Mouse (Mus musculus): ENCODE measurements around the gene Mst1r. TPM values are rescaled to one million over a fixed set of nuclear protein-coding genes. Genes with fewer than 3 reads are reported as not detected.

Mst1r gene
- total RNA-seq, 2 experiments from 2014 or later, result 0.54 to 0.81 TPM

DNA sequence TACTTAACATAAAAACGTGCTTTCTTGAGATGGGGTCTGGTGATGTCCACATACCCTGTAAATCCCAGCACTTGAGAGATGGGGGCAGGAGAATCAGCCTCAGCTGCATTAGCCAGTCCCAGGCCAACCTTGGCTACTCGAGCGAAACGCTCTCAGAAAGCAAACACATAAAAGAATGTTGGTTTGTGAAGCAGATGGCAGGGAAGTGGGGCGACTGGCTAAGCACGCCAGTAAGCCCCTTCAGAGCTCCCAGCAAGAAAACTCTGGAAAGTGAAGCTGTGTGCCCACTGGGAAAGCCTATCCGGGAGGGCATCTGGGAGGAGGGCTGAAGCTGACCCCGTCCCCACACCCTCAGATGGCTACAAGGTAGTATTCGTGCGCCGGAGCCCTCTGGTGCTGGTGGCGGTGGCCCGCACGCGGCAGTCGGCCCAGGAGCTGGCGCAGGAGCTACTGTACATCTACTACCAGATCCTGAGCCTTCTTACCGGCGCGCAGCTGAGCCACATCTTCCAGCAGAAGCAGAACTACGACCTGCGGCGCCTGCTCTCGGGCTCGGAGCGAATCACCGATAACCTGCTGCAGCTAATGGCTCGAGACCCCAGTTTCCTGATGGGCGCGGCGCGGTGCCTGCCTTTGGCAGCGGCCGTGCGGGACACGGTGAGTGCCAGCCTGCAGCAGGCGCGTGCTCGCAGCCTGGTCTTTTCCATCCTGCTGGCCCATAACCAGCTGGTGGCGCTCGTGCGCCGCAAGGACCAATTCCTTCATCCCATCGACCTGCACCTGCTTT, 5.6 kb upstream of the Mst1r start:
- H3K27ac ChIP-seq, result no peak overlapping the region
- no peak overlapping the region for H3K4me3 ChIP-seq
- peak; percentile 62 for DNase-seq
- TF ChIP-seq CTCF (IDR thresholded peaks at IDR 0.05), result peak; percentile 61
- intact Hi-C loops (cut with DNase I), result loop anchor here (5.0 kb wide), 3 partner anchors 46 to 151 kb away; partner anchors contain the start of gene Amigo3

GRCm38 (mm10) chr9:107901627-107901914, 5.1 kb upstream of the Mst1r start:
- no peak overlapping the region for H3K4me3 ChIP-seq
- H3K27ac ChIP-seq, result no peak overlapping the region
- intact Hi-C loops (cut with DNase I), result loop anchor here (5.0 kb wide), 3 partner anchors 46 to 151 kb away; partner anchors contain the start of gene Amigo3

DNA sequence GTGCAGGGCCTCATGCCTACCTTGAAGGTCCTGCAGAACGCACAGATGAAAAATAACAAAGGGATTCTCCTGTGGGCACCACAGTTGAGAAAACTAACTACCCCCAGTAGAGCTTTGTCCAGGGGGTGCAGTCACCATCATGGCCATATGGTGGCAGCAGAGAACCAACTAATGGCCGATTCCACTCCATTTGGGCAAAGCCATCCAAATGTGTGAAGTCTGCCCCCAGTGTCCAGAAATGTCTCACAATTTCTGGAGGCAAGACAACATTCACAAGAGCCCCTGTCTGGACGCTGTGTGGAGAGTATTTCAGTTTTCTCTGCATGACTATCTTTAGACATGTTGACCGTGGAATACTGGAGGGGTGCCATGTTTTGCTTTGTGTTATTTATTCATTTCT, 1.9 kb upstream of the Mst1r start:
- TF ChIP-seq CTCF (IDR thresholded peaks at IDR 0.05), result peak; percentile 96
- peak overlapping the region; percentile 11; the same call in 1 of the 2 replicates for H3K4me3 ChIP-seq
- DNase-seq, result peak; percentile 87
- intact Hi-C loops (cut with DNase I), result loop anchor here (1.0 to 5.0 kb wide), 5 partner anchors 43 to 164 kb away; partner anchors contain the start of gene Amigo3
- H3K27ac ChIP-seq, result peak overlapping the region; percentile 12; the same call in 1 of the 2 replicates

More at GRCm38 (mm10) chr9:107901627-107901914, 5.1 kb upstream of the Mst1r start:
- no peak for TF ChIP-seq CTCF (IDR thresholded peaks at IDR 0.05)
- DNase-seq, result no peak

GRCm38 (mm10) chr9:107906967-107907800, 511 bp downstream of the Mst1r start:
- H3K27ac ChIP-seq, result peak overlapping the region; percentile 79
- DNase-seq, result no peak
- H3K4me3 ChIP-seq, result peak overlapping the region; percentile 74
- no peak for TF ChIP-seq CTCF (IDR thresholded peaks at IDR 0.05)
- intact Hi-C loops (cut with DNase I), result no loop called here

- intact Hi-C loops (cut with DNase I), result no loop called here
- H3K27ac ChIP-seq, result peak overlapping the region; percentile 79
- no peak for DNase-seq
- no peak for TF ChIP-seq CTCF (IDR thresholded peaks at IDR 0.05)
- H3K4me3 ChIP-seq, result peak overlapping the region; percentile 74
Measured at GRCm38 (mm10) chr9:107907801-107908120, 1.1 kb downstream of the Mst1r start.

DNA sequence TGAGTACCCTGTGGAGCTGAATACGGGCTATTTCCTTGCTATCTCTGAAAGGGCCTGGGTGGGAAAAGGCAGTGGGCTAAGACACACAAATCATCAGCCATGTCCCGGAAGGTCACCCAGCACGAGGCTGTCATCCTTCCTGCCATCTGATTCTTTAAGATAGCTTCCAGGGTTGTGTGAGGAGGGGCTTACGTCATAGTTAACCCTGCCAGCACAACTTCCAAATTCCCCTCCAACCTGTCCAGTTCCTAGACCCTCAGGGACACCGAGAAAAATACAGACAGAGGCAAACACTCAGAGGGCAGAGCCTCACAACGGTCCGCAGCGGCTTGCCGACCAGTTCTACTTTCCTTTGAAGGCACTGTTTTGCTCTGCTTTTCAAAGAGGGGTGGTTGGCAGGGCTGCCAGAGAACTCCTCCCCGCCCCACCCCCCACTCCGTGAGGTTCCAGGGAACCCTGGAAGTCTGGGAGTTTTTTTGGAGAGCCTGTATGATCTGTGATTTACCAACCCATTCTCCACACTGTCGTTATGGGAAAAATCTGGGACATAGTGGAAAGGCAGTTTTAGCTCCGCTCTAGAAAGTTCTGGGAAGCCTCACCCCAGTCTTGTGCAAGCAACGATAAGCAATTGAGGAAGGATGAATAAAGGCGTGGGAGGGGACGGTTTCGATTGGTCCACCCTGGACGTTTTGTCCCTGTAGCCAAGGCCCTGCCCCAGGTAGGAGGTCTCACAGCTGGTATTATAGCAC, 1.9 kb downstream of the Mst1r start:
- intact Hi-C loops (cut with DNase I), result no loop called here
- peak overlapping the region; percentile 79 for H3K27ac ChIP-seq
- DNase-seq, result peak; percentile 54

DNA sequence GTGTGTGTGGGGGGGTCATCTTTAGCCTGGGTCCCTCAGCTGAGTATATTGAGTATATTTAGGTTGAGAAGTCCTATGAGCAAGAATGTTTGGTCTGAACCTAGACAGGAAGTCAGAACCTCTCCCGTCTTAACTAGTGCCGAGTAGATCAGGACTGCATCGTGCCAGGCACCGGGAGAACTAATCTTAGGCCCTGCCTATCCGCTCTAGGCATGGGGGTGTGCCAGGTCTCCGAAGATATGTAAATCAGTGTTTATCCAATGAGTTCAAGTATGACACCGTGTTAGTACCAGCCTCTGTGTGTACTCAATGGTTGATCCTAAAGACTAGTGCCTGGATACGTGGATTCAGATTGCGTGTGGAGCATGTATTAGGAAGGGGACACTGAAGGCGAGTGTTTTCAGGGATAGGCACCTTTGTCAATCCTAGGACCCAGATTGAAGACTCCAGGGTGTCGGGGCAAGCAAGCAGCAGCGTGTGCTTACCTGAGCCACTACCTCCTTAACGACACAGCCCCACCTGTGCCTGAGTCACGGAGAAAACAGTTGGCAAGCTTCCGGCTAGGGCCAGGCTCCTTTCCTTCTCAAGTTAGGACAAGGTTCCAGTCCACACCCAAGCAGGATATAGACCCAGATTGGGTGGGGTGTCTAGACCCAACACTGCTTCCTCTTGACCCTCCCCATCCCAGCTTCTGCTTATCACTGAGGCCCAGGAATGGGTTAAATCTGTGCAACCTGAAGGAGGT, 3.5 kb downstream of the Mst1r start:
- TF ChIP-seq CTCF (IDR thresholded peaks at IDR 0.05), result no peak
- DNase-seq, result no peak
- intact Hi-C loops (cut with DNase I), result no loop called here
- Histone ChIP-seq H3K4me3 (no peak overlapping the region), H3K27ac (no peak overlapping the region; the same call in 1 of the 2 replicates)

More for the DNA sequence above, 1.9 kb downstream of the Mst1r start:
- peak overlapping the region; percentile 74 for H3K4me3 ChIP-seq
- TF ChIP-seq CTCF (IDR thresholded peaks at IDR 0.05), result no peak

GRCm38 (mm10) chr9:107914764-107915420, 8.2 kb downstream of the Mst1r start:
- no peak for TF ChIP-seq CTCF (IDR thresholded peaks at IDR 0.05)
- no peak for DNase-seq
- Histone ChIP-seq H3K4me3 (no peak overlapping the region), H3K27ac (no peak overlapping the region)
- intact Hi-C loops (cut with DNase I), result no loop called here

GRCm38 (mm10) chr9:107917895-107918608, 11.4 kb downstream of the Mst1r start:
- H3K27ac ChIP-seq, result no peak overlapping the region
- no peak for DNase-seq
- intact Hi-C loops (cut with DNase I), result no loop called here
- no peak overlapping the region for H3K4me3 ChIP-seq
- TF ChIP-seq CTCF (IDR thresholded peaks at IDR 0.05), result no peak

GRCm38 (mm10) chr9:107918884-107919283, 12.2 kb downstream of the Mst1r start:
- Histone ChIP-seq H3K4me3 (no peak overlapping the region), H3K27ac (no peak overlapping the region)
- no peak for DNase-seq
- TF ChIP-seq CTCF (IDR thresholded peaks at IDR 0.05), result no peak
- intact Hi-C loops (cut with DNase I), result no loop called here

GRCm38 (mm10) chr9:107919441-107919840, 12.8 kb downstream of the Mst1r start:
- Histone ChIP-seq H3K27ac (no peak overlapping the region), H3K4me3 (no peak overlapping the region)
- no peak for TF ChIP-seq CTCF (IDR thresholded peaks at IDR 0.05)
- intact Hi-C loops (cut with DNase I), result no loop called here
- no peak for DNase-seq
